Mouse (Mus musculus) B cell, adult 2 months (primary cell): ENCODE measurements at regions not wholly inside any gene's neighbourhood (a gene's known extent, or its start where the extent isn't known, plus 50 kb on each side); places are given as distances from the start of the nearest gene placed in this dataset.
"Not testable (repeated sequence)": the region's sequence is repeated elsewhere in the genome, so short reads cannot be mapped to it uniquely, and the experiment has no call there.

Experiments used
- DNase-seq, 2 experiments: peaks; one replicate each; pipeline ENCODE4 v3.0.0; 2022

DNA sequence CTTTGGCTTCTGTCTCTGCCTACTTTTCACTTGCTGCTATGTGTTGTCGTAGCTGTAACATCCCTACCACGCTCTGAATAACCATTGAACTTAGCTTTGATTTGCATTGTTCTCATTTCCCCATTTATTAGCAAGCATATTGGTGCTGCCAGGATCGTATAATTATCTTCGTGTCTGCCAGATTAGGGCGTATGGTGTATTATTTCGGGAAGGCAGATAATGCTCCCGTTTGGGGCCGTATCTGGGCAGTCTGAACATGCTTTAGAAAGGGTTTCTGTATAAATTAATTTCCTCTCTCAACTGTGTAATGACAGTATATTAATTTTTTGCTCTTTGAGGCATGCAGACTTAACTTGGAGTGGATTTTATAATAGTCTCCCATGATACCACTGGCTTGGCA is 116.5 kb upstream of the Stt3b start:
- DNase-seq = no peak

DNA sequence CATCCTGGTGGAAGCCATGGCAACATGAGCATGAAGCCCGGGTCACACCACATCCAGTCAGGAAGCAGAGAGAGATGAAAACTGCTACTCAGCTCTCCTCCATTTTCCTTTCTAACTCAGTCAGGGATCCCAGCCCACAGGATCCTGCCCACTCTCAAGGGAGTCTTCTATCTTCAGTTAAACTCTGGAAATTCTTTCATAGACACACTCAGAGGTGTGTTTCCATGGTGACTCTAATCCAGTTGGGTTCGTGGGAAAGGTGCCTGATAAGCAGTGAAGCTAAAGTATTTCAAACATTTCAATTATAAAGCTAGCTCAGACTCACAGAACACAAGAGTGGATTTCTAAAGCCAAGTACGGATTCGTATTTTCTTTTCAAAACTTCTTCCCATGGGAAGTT is 120.0 kb upstream of the Stt3b start:
- no peak for DNase-seq

DNA sequence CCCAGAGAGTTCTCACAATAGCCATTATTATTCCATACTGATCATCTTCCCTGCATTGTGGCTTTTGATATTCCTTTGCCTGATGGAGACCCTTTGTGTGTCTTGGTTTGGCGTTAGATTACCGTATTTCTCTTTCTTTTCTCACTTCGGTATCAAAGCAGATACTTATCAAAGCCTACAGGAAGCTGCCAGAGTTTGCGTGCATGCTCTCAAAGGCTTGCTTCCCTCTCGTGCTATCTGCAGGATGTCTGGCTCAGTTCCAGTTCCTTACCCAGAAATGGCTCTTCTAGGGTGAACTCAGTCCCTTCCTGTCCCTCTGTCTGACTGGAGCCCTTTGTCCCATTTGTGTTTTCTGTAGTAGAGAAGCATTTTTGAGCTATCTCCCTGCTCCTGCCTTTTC is 124.5 kb upstream of the Stt3b start:
- no peak for DNase-seq

DNA sequence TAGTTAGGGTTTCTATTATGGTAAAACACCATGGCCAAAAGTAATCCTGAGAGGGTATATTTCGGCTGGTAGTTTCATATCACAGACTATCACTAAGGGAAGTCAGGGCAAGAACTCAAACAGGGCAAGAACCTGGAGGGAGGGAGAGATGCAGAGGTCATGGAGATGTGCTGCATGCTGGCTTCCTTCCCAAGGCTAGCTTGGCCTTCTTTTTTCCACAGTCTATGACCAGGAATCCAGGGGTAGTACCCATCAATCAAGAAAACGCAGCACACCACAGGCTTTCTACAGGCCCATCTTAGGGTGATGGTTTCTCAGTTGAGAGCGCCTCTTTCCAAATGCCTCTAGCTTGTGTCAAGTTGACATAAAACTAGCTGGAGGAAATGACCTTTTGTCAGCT is 126.1 kb upstream of the Stt3b start:
- DNase-seq = no peak

DNA sequence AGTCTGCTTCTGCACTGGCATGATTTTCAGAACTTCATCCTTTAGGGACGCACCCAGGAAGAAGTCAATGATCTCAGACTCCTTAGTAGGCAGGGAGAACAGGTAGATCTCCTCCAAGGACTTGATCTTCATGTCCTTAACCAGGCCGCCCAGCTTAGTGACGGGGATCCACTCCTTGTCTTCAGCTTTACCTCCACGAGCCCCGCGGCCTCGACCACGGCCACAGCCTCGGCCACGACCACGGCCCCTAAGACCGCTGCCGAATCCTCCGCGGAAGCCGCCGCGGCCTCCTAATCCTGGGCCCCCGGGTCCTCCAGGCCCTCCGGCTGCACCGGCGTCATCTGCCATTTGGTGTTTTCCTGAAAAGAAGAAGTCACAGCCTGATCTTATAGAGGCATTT is 128.0 kb upstream of the Stt3b start:
- DNase-seq = not testable (repeated sequence)

DNA sequence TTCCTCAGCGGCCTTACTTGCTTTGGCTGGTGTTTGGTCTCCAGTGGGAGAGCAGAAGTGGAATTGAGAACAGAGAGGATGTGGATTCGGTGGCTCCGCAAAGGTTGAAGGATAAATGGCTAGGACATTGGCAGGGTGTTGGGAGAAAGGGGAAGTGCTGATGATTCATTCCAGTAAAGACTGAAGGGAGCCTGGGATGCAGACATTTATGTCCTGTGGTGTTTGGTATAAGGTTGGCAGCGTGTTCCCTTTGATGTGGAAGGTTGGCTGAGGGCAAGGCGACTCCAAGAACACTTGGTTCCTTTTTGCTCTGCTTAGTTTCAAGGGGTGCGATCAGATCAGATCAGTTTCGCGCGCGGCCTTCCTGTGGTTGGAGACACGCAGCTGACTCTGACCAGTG is 136.5 kb upstream of the Stt3b start:
- DNase-seq = no peak

DNA sequence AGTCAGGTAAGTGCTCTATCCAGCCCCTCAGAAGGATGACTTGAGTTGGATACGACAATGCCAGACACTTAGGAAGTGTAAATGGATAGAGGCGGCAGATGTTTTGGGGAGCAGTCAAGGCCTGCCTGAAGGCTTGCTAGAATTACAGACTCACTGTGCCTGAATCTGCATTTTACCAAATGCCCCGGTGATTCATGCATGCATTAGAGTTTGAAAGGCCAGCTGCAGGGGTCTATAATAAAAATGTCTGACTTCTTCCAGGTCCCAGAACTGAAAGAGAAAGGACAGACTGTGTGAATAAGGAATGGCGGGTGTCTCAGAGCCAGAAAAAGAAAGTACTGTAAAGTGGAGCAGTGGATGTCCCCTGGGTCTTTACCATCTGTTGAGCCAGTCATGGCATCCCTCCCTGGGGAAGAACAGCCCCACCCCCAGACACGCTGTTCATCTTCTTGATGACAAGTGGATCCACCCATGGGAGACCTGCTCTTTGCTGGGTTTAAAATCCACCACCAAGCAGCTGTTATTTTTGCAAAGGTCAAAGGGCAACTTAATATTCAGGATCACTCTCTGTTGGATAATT is 140.6 kb upstream of the Stt3b start:
- peak; percentile 53 to 56 for DNase-seq

DNA sequence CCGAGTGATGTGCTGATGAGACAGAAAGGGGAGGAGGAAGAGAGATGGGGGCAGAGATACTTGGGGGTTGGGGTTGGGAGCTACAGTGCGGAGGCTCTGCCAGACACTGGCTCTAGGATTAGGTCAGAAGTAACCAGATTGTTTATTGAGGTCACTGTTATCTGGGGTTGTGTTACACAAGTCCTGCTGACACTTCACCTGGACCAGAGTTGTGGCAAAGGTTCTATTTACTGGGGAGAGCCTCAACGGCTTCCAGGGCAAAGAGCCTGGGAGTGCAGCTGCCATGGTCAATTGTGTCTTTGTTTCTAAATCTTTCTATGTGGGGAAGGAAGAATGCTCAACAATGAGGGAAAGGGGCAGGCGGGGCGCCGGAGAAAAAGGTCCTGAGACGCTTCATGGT is 144.6 kb upstream of the Stt3b start:
- DNase-seq = no peak

DNA sequence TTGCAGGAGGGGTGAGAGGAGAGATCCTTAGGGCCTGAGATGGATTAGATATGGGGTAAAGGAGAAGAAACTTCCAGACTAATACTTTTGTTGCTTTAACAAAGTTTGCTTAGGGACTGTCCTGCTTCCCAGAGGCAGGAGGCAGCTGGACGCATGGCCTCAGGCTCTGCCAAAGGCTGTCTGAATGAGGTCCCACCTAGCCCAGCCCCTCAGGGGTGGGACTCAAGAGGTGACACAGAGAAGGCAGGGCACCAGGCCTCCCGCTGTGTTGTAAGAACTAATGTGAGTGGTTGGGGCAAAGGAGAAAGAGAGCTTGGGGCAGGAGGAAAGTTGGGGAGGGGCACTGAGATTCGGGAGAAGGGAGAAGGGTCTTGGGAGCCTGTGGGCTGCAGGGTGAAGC is 145.9 kb upstream of the Stt3b start:
- no peak for DNase-seq

DNA sequence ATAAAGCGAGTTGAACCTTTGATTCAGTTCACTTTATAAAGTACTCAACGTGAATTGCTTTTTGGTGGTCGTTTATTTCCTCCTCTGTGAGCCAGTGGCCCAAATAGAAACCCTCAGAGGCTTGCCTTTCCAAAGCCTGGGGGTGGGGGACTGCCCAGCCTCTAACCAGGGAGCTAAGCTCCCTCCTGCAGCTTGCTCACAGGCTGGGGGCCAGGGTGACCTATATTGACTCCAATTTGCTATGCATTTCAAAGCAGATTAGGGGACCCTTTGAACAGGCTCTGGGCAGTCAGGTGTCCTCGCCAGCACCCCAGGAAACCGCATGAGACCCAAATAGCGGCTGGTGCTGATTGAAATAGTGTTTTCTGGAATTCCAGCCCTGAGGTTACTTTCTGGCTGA is 146.4 kb upstream of the Stt3b start:
- no peak for DNase-seq

DNA sequence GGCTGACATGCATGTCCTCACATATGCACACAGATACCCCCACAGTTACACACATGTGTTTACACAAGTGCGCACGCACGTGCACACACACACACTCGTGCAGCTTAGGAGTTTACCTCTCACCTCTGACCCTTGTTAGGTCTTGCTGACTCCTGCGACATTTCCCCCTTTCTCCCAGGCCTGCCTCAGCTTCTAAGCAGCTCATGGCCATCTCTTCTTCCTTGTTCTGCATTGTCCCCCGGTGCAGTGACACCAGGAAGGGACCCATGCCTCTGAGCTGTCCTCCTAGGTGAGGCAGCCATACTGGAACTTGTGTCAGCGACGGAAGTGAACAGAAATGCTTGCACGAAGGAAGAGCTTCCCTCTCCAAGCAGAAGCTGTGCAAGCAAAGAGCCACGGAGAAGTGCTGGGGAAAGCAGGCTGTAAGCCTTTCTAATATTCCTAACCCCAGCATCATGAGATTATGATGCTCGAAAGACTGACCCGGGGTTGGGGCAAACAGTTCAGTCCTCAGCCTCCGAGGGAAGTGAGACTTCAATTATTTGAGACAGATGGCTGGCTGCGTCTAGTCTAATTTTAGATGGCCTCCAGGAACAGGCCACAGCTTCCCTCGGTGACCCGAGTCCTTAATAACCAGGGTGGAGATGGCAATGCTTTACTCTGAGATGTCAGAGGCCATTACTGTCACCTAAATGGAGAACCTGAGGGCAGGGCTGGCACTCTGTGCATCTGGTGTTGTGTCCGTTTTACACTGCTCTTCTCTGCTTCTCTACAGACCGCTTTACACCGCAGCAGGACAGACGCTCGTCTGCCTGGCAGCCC is 147.9 kb upstream of the Stt3b start:
- peak; percentile 25 to 27 for DNase-seq

DNA sequence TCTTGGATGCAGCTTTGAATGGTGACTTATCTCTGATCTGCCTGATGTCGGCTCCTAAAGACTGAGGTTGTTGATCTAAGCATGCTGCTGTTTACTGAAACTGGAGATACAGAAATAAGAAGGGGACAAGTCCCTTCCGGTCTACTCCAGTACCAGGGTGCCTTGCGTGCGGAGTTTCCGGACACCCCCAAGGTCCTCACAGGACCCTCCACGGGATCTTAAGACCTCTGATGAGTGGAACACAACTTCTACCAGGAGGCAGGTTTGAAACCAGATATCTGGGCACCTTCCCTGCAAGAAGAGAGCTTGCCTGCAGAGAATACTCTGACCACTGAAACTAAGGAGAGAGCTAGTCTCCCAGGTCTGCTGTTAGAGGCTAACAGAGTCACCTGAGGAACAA is 148.9 kb upstream of the Stt3b start:
- not testable (repeated sequence) for DNase-seq

DNA sequence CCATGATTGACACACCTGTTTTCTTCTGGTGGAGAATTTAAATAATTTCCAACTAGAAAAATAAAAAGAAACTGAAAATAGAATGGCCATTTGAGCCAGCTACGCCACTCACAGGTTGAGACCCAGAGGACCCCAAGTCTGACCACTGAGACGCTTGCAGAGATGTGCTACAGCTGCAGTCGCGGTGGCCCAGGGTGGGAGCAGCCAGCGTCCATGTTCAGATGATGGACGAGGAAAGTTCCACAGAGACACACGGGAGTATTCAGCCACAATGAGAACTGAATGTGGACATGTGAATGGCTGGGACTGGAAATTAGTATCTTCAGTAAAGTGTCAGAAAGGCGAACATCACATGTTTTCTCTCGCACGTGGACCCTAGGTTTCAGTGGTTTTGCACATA is 155.1 kb upstream of the Stt3b start:
- no peak for DNase-seq

DNA sequence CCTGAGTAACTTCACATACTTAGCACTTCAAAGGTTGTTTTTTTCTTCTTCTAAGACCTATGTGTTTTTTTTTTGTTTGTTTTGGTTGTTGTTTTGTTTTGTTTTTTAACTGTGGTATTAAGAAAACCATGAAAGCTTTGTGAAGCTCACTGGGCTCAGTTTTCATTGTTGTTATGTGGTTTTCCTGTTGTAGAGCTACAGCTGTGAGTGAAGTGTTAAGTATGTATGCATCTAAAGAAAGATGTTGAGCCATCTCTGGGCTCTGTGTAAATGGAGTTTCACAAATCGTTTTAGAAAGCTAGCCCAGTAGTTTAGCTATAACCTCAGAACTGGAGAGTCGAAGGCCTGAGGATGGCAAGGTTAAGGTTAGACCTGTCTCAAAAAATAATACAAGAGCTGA is 158.4 kb upstream of the Stt3b start:
- DNase-seq = no peak

DNA sequence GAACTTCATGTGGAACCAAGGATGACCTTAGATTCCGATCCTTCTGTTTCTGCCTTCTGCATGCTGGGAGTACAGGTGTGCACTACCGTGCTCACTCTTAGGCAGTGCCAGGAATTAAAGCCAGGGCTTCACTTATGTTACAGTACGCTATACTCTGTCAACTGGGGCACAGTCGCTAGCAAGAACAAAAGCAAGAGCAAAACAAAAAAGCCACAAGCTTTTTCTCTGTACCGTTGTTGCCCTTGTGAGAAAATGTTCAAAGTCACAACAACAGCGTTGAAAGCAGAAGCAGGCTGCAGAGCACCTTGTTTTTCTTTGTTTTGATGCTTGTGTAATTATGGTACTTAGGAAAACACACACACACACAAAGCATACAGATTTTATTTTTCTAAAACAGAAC is 161.4 kb upstream of the Stt3b start:
- DNase-seq = no peak

DNA sequence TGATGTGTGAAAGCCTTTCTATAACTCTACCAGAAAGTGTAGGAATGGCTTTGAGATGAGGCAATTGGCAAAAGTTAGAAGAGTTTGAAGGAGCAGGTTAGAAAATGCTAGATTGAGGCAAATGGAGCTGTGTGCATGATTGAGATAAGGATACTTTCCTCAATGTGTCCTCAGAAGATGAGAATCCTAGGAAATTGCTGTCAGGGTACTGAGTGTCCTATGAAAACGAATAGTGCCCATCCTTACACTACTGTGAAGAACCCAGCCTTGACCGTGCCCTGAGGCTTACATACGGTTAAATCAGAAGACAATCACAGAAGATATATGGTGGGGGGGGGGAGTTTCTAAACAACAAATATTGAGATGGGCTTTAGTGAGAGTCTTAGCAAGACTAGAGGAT is 162.8 kb upstream of the Stt3b start:
- DNase-seq = no peak

DNA sequence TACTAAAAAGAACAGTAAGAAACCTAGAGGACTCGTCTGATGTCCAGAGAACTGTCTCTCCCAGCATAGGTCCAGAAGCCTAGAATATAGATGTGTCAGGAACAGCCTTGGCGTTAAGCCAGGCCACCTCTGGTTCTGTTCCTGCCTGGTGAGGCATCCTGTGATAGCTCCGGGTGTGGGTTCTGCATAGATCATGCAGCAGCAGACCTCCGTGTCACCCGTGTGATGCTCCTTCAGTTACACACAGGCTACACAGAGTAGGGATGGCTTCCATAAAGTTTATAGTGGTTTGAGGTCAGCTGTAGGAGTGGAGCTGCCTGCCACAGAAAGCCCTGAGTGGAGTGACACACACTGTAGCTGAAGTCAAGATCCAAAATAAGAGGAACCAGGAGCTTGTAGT is 163.6 kb upstream of the Stt3b start:
- DNase-seq = no peak

DNA sequence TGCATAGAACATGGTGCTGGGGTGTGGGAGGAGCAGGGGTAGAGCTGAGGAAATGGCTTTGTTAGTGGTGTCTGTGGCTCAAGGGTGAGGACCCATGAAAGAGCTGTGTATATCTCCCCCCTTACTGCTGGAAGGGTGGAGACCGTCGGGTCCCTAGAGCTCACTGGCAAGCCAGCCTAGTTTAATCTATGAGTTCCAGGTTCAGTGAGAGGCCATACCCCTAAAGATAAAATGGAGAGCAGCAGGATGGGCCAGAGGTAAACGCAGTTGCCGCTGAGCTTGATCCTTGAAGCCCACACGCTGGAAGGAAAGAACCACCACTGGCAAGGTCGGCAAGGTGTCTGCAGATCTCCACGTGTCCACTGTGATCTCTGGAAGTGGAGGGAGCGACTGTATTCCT is 164.1 kb upstream of the Stt3b start:
- no peak for DNase-seq

DNA sequence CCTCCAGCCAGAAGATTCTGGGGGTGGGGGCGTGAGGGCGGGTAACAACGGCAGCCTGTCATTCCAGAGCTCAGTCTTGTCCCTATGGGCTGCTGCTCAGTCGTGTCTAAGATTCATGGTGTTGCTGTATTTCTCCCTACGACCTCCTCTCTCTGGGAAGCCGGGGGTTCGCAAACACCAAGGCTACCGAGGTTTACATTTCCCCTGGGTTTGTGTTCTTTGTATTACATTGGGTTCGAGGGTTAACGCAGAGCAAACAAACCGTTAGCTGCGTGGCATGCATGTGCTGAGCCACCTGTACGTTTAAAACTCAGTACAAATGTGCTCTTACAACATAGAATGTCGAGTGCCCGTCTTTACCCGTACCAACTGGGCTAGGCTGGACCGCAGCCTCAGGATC is 166.0 kb upstream of the Stt3b start:
- DNase-seq = no peak

DNA sequence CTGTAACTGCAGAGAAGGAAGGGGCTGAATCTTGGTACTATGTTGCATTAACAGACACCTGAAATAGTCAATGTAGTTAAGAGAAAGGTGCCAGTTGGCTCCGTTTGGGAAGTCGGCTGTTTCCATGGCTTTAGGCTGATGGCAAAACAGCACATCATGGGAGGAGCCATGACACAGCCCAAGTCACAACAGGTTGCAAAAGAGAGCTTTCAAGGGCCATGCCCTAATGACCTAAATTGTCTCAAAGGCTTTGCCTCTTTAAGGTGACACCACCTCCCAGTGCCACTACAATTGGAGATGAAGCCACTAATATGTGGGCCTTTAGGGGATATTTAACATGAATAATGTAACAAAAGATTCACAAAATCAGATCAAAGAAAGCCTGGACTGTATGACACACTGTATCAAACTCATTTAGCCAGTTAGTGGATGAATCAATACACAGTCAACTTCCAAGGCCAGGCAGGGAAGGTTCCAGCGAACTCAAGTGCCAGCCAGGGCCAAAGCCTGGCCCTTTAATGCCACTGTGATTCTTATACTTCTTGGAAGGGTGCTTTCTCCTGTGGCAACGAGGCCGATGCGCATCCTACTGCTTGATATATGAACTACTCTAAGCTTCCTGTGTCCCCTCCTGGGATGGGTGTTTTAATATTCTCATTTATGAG is 167.5 kb upstream of the Stt3b start:
- DNase-seq = no peak

DNA sequence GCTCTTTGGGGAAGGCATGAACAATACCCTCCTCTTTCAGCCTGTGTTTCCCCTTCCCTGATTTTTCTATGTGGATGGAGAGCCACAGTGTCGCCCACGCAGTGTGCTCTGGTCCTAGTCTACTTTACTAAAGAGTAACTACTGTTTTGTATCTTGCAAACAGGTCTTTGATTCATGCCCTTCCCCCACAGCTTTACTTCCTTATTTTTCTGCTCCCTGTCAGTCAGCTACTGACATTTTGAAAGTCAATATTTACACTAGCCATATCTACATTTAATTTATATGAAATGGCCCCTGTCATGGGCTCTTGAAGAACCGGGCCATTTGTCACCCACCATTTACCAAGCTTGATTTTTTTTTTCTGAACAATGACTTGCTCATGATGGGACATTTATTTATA is 168.7 kb upstream of the Stt3b start:
- DNase-seq = peak; percentile 63 to 72

DNA sequence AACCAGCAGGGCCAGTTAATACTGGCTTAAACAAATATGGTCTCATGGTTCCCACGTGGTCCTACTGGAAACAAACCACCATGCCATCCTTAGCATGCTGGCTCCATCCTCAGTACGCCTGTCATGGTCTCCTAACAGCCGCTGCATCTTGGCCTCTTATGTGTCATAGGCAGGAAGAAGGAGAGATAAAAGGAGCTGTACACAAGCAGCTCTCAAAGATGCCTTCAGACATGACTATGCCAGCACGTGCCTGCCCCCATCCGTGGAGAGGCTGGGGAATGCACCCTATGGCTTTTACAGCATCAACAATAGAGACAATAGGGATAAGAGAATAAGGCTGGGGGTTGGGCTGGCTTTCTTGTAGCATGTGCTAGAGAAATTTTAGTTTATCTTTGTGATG is 171.0 kb upstream of the Stt3b start:
- DNase-seq = no peak

DNA sequence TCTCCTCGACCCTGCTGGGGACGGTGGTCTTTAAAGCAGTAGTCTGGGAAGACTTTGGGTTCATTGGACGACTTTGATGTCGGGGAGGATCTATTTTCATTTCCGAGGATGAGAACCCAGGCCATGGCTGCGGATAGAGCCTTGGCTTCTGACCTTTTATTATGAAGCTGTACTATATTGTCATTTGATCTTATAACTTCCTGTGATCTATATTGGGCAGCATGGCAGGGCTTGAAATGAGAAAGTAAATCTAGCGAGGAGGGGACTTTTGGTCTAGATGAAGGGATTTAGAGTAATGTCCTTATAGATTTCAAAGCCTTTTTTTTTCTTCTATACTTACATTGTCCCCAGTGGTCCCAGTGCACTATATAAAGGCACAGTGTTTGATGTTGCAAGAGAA is 172.8 kb upstream of the Stt3b start:
- DNase-seq = no peak

DNA sequence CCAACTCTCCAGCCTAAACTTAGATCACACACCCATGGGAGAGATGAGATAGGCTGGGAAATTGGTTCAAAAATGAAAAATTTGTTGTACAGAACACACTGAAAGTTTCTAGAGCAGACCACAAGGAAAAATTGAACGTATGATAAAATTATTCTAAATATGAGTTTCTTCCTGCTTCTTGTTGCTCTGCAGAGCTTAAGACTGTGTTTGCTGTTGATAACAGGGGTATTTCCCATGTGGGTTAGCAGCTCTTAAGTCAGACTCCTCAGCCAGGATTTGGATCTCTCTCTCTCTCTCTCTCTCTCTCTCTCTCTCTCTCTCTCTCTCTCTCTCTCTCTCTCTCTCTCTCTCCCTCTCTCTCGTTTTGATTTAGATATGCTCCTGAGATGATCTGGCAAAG is 173.5 kb upstream of the Stt3b start:
- DNase-seq = no peak

DNA sequence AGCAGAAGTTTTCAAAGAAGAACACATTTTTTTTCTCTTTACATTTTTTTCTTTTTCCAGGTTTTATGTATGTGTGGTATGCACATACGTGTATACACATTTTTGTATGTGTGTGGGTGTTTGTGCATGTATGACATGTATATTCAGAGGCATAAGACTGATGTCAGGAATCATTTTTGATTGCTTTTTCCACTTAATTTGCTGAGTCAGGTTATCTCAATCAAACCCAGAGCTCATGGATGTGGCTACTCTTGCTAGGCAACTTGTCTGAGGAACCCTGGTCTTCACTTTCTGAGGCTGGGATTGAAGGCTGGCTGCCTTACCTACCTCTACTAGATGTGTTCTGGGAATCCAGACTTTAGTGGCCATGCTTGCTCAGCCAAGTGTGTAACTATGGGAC is 174.2 kb upstream of the Stt3b start:
- no peak for DNase-seq
